Mouse (Mus musculus) thymus, adult 2 months (tissue): ENCODE results near the gene Olfr202.

Experiments
- CTCF ChIP-seq: fragments of 200-500 bp; IDR thresholded peaks from 2 replicates; pipeline ENCODE4 v1.5.1; 2012; ENCODE audit warnings: mild to moderate bottlenecking, control low read depth, low read length, moderate library complexity, borderline replicate concordance; ENCODE audit not compliant: control insufficient read depth, poor library complexity, insufficient read depth; ENCODE audit errors: extremely low read depth
- POLR2A ChIP-seq: fragments of 200-500 bp; IDR thresholded peaks from 2 replicates; pipeline ENCODE4 v1.6.1; 2012; ENCODE audit warnings: mild to moderate bottlenecking, low read length, control low read depth, moderate library complexity; ENCODE audit not compliant: control insufficient read depth, poor library complexity, insufficient read depth; ENCODE audit errors: extremely low read depth

- TF ChIP-seq POLR2A (no peak), CTCF (no peak)
These were observed at the start of gene Olfr202 for GRCm38 (mm10) chr16:59286693-59287092.
